Mouse (Mus musculus) embryo, embryonic 10.5 days (tissue): ENCODE data around the gene Vmn1r128.
"Not testable (repeated sequence)": the region's sequence is repeated elsewhere in the genome, so short reads cannot be mapped to it uniquely, and the experiment has no call there.

ENCODE experiments used
- DNase-seq: peaks from one replicate; pipeline ENCODE4 v3.0.0-alpha.2; 2015; ENCODE audit warnings: low spot score

Vmn1r128 gene

GRCm38 (mm10) chr7:21349073-21349472 is at the start of gene Vmn1r128:
TSS of gene Vmn1r128 (plus strand) at chr7:21349373.
- not testable (repeated sequence) for DNase-seq

- DNase-seq: not testable (repeated sequence)
Measured at GRCm38 (mm10) chr7:21301367-21301766, 47.8 kb upstream of the Vmn1r128 start, which contains the start of gene Vmn1r126. TSS of gene Vmn1r126 (minus strand) at chr7:21301467.

- DNase-seq: not testable (repeated sequence)
Measured at GRCm38 (mm10) chr7:21319761-21320160, 29.4 kb upstream of the Vmn1r128 start, which contains the start of gene Vmn1r127. TSS of gene Vmn1r127 (minus strand) at chr7:21319861.

GRCm38 (mm10) chr7:21361191-21361590 is 12.0 kb downstream of the Vmn1r128 start, which contains the start of gene Vmn1r129:
TSS of gene Vmn1r129 (minus strand) at chr7:21361291.
- not testable (repeated sequence) for DNase-seq
